Mouse (Mus musculus) erythroblast, embryonic 14.5 days (primary cell): ENCODE data around the gene Prkrip1. TPM values are rescaled to one million over a fixed set of nuclear protein-coding genes. Genes with fewer than 3 reads are reported as not detected.
A peak's percentile ranks its signal among the peaks of the same experiment; 100 is the strongest.

ENCODE experiments used
- H3K27me3 ChIP-seq: 2 replicates; pipeline ENCODE4 v1.6.1; 2012; ENCODE audit warnings: inconsistent platforms; ENCODE audit not compliant: control insufficient read depth
- H3K36me3 ChIP-seq: 2 replicates; pipeline ENCODE4 v1.6.1; 2012; ENCODE audit warnings: mild to moderate bottlenecking, inconsistent platforms; ENCODE audit not compliant: control insufficient read depth
- H3K4me1 ChIP-seq: 2 replicates; pipeline ENCODE4 v1.6.1; 2012; ENCODE audit warnings: inconsistent platforms; ENCODE audit not compliant: control insufficient read depth
- H3K4me3 ChIP-seq: replicated peaks from 2 replicates; pipeline ENCODE3; 2012; ENCODE audit warnings: moderate library complexity, mild to moderate bottlenecking, inconsistent platforms
- H3K9me3 ChIP-seq: 2 replicates; pipeline ENCODE4 v1.6.1; 2012; ENCODE audit warnings: low read length, inconsistent platforms, mixed read lengths; ENCODE audit not compliant: control insufficient read depth
- GATA1 ChIP-seq: IDR thresholded peaks from 2 replicates; pipeline ENCODE4 v1.6.1; 2012; ENCODE audit warnings: low read length, inconsistent platforms, mixed read lengths
- TAL1 ChIP-seq: IDR thresholded peaks from 3 replicates; pipeline ENCODE4 v1.6.1; 2012; ENCODE audit warnings: low read length, inconsistent platforms, mixed read lengths
- polyA plus RNA-seq: library from polyadenylated mRNA; stranded (reverse); fragments of >175 nt; gene quantifications from 2 replicates; pipeline ENCODE4 v1.2.3, GENCODE M21; 2012

Prkrip1 gene
- polyA plus RNA-seq, result 7.3 and 7.9 TPM in 2 replicates

- peaks cover 36% of the 10 kb centered on the region for H3K36me3 ChIP-seq
- H3K4me3 ChIP-seq, result peak within 1 kb of the TSS; percentile 90
- TF ChIP-seq GATA1 (no peak), TAL1 (no peak)
- no peaks in the 10 kb centered on the region for H3K9me3 ChIP-seq
- peaks cover 20% of the 10 kb centered on the region for H3K4me1 ChIP-seq
- no peaks in the 10 kb centered on the region for H3K27me3 ChIP-seq
Measured at GRCm38 (mm10) chr5:136198474-136199391, at the start of gene Prkrip1. Gene Prkrip1 (minus strand): TSS chr5:136198963.

GRCm38 (mm10) chr5:136248441-136248840 lies 49.7 kb upstream of the Prkrip1 start:
- no peaks in the 10 kb centered on the region for H3K9me3 ChIP-seq
- TF ChIP-seq GATA1 (no peak), TAL1 (no peak)
- H3K27me3 ChIP-seq, result peaks cover 30% of the 10 kb centered on the region
- no peaks in the 10 kb centered on the region for H3K36me3 ChIP-seq
- peaks cover 7% of the 10 kb centered on the region for H3K4me1 ChIP-seq
- no peak overlapping the region for H3K4me3 ChIP-seq

GRCm38 (mm10) chr5:136246452-136246838 lies 47.7 kb upstream of the Prkrip1 start, which contains the start of gene Sh2b2:
Gene Sh2b2 (minus strand): TSS chr5:136246556.
- Histone ChIP-seq H3K4me1 (peaks cover 8% of the 10 kb centered on the region), H3K9me3 (no peaks in the 10 kb centered on the region), H3K27me3 (peaks cover 37% of the 10 kb centered on the region), H3K4me3 (no peak within 1 kb of the TSS), H3K36me3 (no peaks in the 10 kb centered on the region)
- TF ChIP-seq GATA1 (no peak), TAL1 (no peak)

- no peaks in the 10 kb centered on the region for H3K9me3 ChIP-seq
- peaks cover 37% of the 10 kb centered on the region for H3K27me3 ChIP-seq
- peaks cover 10% of the 10 kb centered on the region for H3K4me1 ChIP-seq
- TF ChIP-seq GATA1 (no peak), TAL1 (no peak)
- H3K36me3 ChIP-seq, result no peaks in the 10 kb centered on the region
- H3K4me3 ChIP-seq, result no peak overlapping the region
Measured at GRCm38 (mm10) chr5:136245541-136246451, 47.0 kb upstream of the Prkrip1 start.

GRCm38 (mm10) chr5:136244762-136245540 lies 46.2 kb upstream of the Prkrip1 start:
- Histone ChIP-seq H3K9me3 (no peaks in the 10 kb centered on the region), H3K4me1 (peaks cover 10% of the 10 kb centered on the region), H3K36me3 (no peaks in the 10 kb centered on the region), H3K27me3 (peaks cover 37% of the 10 kb centered on the region), H3K4me3 (peak overlapping the region; percentile 54)
- no peak for TF ChIP-seq TAL1
- TF ChIP-seq GATA1, result no peak

GRCm38 (mm10) chr5:136243851-136244761 lies 45.3 kb upstream of the Prkrip1 start:
- no peaks in the 10 kb centered on the region for H3K9me3 ChIP-seq
- H3K4me3 ChIP-seq, result peak overlapping the region; percentile 54
- peaks cover 10% of the 10 kb centered on the region for H3K4me1 ChIP-seq
- no peaks in the 10 kb centered on the region for H3K36me3 ChIP-seq
- TF ChIP-seq GATA1 (no peak), TAL1 (no peak)
- H3K27me3 ChIP-seq, result peaks cover 37% of the 10 kb centered on the region

GRCm38 (mm10) chr5:136241161-136241560 lies 42.4 kb upstream of the Prkrip1 start:
- H3K9me3 ChIP-seq, result no peaks in the 10 kb centered on the region
- peaks cover 10% of the 10 kb centered on the region for H3K4me1 ChIP-seq
- no peaks in the 10 kb centered on the region for H3K36me3 ChIP-seq
- no peak overlapping the region for H3K4me3 ChIP-seq
- TF ChIP-seq GATA1, result no peak
- TF ChIP-seq TAL1, result no peak
- H3K27me3 ChIP-seq, result peaks cover 53% of the 10 kb centered on the region
